Mouse (Mus musculus) ES-Bruce4 (cell line): Measurements from ENCODE around the gene Ttn.

Source experiments
- CTCF ChIP-seq: IDR thresholded peaks from one replicate; pipeline ENCODE4 v1.8.1; 2011; ENCODE audit warnings: low read depth, low read length
- POLR2A ChIP-seq: IDR thresholded peaks from one replicate; pipeline ENCODE4 v1.8.1; 2011; ENCODE audit warnings: low read length; ENCODE audit not compliant: insufficient read depth

DNA sequence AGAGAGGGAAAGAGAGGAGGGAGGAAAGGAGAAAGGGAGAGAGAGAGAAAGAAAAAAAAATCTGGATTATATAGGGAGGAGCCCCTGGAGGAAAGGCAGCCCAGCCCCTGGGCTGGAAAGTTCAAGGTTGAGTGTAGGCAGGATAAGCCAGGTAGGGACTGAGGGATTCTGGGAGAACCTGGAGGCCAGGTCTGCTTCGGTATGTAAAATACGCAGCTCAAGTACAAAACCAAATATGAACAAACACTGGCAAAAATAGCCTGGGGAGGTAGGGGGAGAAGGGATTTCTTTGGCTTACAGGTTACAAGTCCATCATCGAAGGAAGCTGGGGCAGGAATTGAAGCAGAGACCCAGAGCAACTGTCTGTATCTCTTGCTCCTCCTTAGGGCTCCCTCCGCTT, 5.0 kb upstream of the Ttn start:
- TF ChIP-seq CTCF (no peak), POLR2A (no peak)
